29 mouse cellular contexts compared by ENCODE assay signal in the genomic region with DNA sequence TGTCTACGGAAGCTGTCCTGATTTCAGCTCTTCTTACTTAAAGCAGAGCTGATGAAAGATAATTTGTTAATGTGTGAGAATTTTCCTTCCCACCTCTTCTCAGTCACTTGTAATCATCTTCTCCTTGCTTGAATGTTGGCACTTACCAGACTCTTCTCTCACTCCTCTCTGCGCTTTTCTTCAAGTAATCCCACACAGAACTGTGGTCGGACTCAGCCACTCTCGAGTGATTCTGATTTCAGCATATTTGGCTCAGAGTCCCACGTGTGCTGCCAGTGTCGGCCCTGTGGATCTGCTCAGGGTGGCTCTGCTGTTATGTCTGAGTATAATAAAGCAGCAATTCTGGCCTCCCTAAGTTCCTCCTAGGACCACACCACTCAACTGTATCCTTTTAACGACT. TPM values are rescaled to one million over a fixed set of nuclear protein-coding genes. Genes with fewer than 3 reads are reported as not detected.
DNase-seq lines count a peak whose midpoint lies in the region; ATAC-seq lines count a peak whose summit lies in the region.
"Had no signal": no experiment of that assay in that cellular context is flagged by ENCODE, and none has a peak within 500 bp of the region (broad histone marks: within the 10 kb centered on the region; RNA-seq: fewer than 3 reads in every experiment).

No protein-coding gene starts in this region.

- H3K36me3 ChIP-seq in embryonic facial prominence, embryonic 14.5 days (ENCODE audit: control insufficient read depth, insufficient read depth, low read length): no peaks in the 10 kb centered on the region
- H3K36me3 ChIP-seq in embryonic facial prominence, embryonic 10.5 days (replicated peaks): no peaks in the 10 kb centered on the region
- no peaks in the 10 kb centered on the region for H3K36me3 ChIP-seq in intestine, embryonic 16.5 days (ENCODE audit: control insufficient read depth, insufficient read depth, low read length)
- H3K36me3 ChIP-seq: embryonic facial prominence, embryonic 13.5 days; forebrain, embryonic 15.5 days; G1E had no signal

- H3K4me3 ChIP-seq in embryonic facial prominence, embryonic 14.5 days (ENCODE audit: low read depth, low read length): no peak overlapping the region
- H3K4me3 ChIP-seq in embryonic facial prominence, embryonic 10.5 days: no peak overlapping the region
- no peak overlapping the region for H3K4me3 ChIP-seq in intestine, embryonic 16.5 days (ENCODE audit: low read length)
- H3K4me3 ChIP-seq: embryonic facial prominence, embryonic 13.5 days; forebrain, embryonic 13.5 days; forebrain, embryonic 15.5 days had no signal

- H3K27ac ChIP-seq in embryonic facial prominence, embryonic 14.5 days (replicated peaks; ENCODE audit: low read depth, low read length): no peak overlapping the region
- no peak overlapping the region for H3K27ac ChIP-seq in embryonic facial prominence, embryonic 10.5 days (replicated peaks)
- no peak overlapping the region for H3K27ac ChIP-seq in intestine, embryonic 16.5 days (ENCODE audit: low read length)
- H3K27ac ChIP-seq: embryonic facial prominence, embryonic 13.5 days; forebrain, embryonic 13.5 days; forebrain, embryonic 15.5 days had no signal

- 64% methylated on average over 7 of the region's 7 CpGs for WGBS in embryonic facial prominence, embryonic 14.5 days
- 84% methylated on average over 7 of the region's 7 CpGs for WGBS in embryonic facial prominence, embryonic 10.5 days
- WGBS in intestine, embryonic 16.5 days: 79% methylated on average over 7 of the region's 7 CpGs

- H3K4me2 ChIP-seq in embryonic facial prominence, embryonic 14.5 days (ENCODE audit: low read depth, low read length): no peak overlapping the region
- no peak overlapping the region for H3K4me2 ChIP-seq in intestine, embryonic 16.5 days (ENCODE audit: low read depth, low read length)
- H3K4me2 ChIP-seq: embryonic facial prominence, embryonic 13.5 days; forebrain, embryonic 13.5 days; forebrain, embryonic 15.5 days had no signal

- no peak for ATAC-seq in embryonic facial prominence, embryonic 14.5 days (ENCODE audit: low read depth)
- no peak for ATAC-seq in intestine, embryonic 16.5 days
- ATAC-seq: activated CD4-positive, CD25-positive, alpha-beta regulatory T cell, adult 4 months; CD4-positive, CD25-positive, alpha-beta regulatory T cell, adult 4 months; forebrain, embryonic 13.5 days; forebrain, embryonic 15.5 days; forebrain, postnatal 0 days; Patski had no signal

- no peaks in the 10 kb centered on the region; the same call in 1 of the 2 replicates for H3K27me3 ChIP-seq in embryonic facial prominence, embryonic 14.5 days (replicated peaks; ENCODE audit: control insufficient read depth, insufficient read depth, low read length)
- peaks cover 4% of the 10 kb centered on the region; the same call in 1 of the 2 replicates for H3K27me3 ChIP-seq in embryonic facial prominence, embryonic 10.5 days (replicated peaks; ENCODE audit: low read depth, poor library complexity, severe bottlenecking)
- no peaks in the 10 kb centered on the region for H3K27me3 ChIP-seq in intestine, embryonic 16.5 days (replicated peaks; ENCODE audit: control insufficient read depth, insufficient read depth, low read length)
- H3K27me3 ChIP-seq: embryonic facial prominence, embryonic 13.5 days; forebrain, embryonic 13.5 days; forebrain, embryonic 15.5 days had no signal

- no peaks in the 10 kb centered on the region for H3K9me3 ChIP-seq in embryonic facial prominence, embryonic 14.5 days (ENCODE audit: control insufficient read depth, low read length)
- no peaks in the 10 kb centered on the region for H3K9me3 ChIP-seq in embryonic facial prominence, embryonic 10.5 days
- H3K9me3 ChIP-seq in intestine, embryonic 16.5 days (ENCODE audit: control insufficient read depth, low read length): no peaks in the 10 kb centered on the region
- H3K9me3 ChIP-seq: embryonic facial prominence, embryonic 13.5 days; forebrain, embryonic 13.5 days; forebrain, embryonic 15.5 days; G1E had no signal

- intact Hi-C loops in heart, postnatal 10 days (cut with DNase I): no loop called here

- DNase-seq in embryonic facial prominence, embryonic 14.5 days (ENCODE audit: low spot score): peak; percentile 5
- no peak for DNase-seq in embryonic facial prominence, embryonic 10.5 days (ENCODE audit: low spot score)
- DNase-seq in heart, adult 11 months: peak; percentile 39
- DNase-seq in heart, postnatal 10 days: no peak
- DNase-seq in brain, adult 2 months (ENCODE audit: low read depth, low spot score): peak; percentile 29
- DNase-seq: adrenal gland, adult 8-10 months; adrenal gland, postnatal 14 days; adrenal gland, postnatal 36 days; B cell, adult 2 months; cerebellum, adult 11 months; cerebellum, adult 18-20 months; cerebellum, adult 8-10 months; cerebellum, adult 9-11 months; cerebellum, postnatal 25 days; forebrain, postnatal 0 days had no signal

- no peaks in the 10 kb centered on the region for H3K4me1 ChIP-seq in embryonic facial prominence, embryonic 14.5 days (ENCODE audit: control insufficient read depth, insufficient read depth, low read length)
- H3K4me1 ChIP-seq in embryonic facial prominence, embryonic 10.5 days: no peaks in the 10 kb centered on the region
- no peaks in the 10 kb centered on the region for H3K4me1 ChIP-seq in intestine, embryonic 16.5 days (ENCODE audit: control insufficient read depth, insufficient read depth, low read length)
- H3K4me1 ChIP-seq: embryonic facial prominence, embryonic 13.5 days; forebrain, embryonic 15.5 days had no signal

- H3K9ac ChIP-seq in embryonic facial prominence, embryonic 14.5 days (ENCODE audit: low read depth, low read length): no peak overlapping the region
- H3K9ac ChIP-seq in intestine, embryonic 16.5 days (ENCODE audit: low read depth, low read length): no peak overlapping the region
- H3K9ac ChIP-seq: embryonic facial prominence, embryonic 13.5 days; forebrain, embryonic 13.5 days; forebrain, embryonic 15.5 days; forebrain, postnatal 0 days had no signal

RNA-seq across cellular contexts. Expression of gene Lrrc52, which starts 29.5 kb away (rescaled TPM):
- not detected in 2 replicates for polyA plus RNA-seq in embryonic facial prominence, embryonic 14.5 days (2014; fragmentation: Nextera tagmentation; extraction: Ambion mirVana)
- not detected in 2 replicates for polyA plus RNA-seq in embryonic facial prominence, embryonic 10.5 days (2016; fragmentation: Nextera tagmentation; extraction: Ambion mirVana)
- 1 to 10 TPM in 1 of 2 experiments, under 1 TPM in 1; 0.69 to 3.2 TPM for total RNA-seq in heart, postnatal 10 days (2021)
- polyA plus RNA-seq in intestine, embryonic 16.5 days (2015; fragmentation: Nextera tagmentation; extraction: Ambion mirVana): 0.15 TPM in 1 of 2 replicates, not detected in the other
- total RNA-seq: CH12.LX; forebrain, postnatal 0 days had no signal
- polyA plus RNA-seq: activated CD4-positive, CD25-positive, alpha-beta regulatory T cell, adult 4 months; brain, embryonic 14.5 days; CD4-positive, CD25-positive, alpha-beta regulatory T cell, adult 4 months; cortical plate, adult 2 months; embryonic facial prominence, embryonic 11.5 days; embryonic facial prominence, embryonic 13.5 days; forebrain, embryonic 11.5 days; forebrain, embryonic 13.5 days; forebrain, embryonic 15.5 days; forebrain, postnatal 0 days; frontal cortex, adult 2 months; G1E; Patski had no signal

RNA-seq across cellular contexts. Expression of gene Mgst3, which starts 43.5 kb away (rescaled TPM):
- polyA plus RNA-seq in embryonic facial prominence, embryonic 14.5 days (2014; fragmentation: Nextera tagmentation; extraction: Ambion mirVana): 74.7 and 86.9 TPM in 2 replicates
- polyA plus RNA-seq in embryonic facial prominence, embryonic 10.5 days (2016; fragmentation: Nextera tagmentation; extraction: Ambion mirVana): 52.1 and 53.1 TPM in 2 replicates
- total RNA-seq in heart, postnatal 10 days (2021): 100 to 1,000 TPM; 191 to 207 TPM
- polyA plus RNA-seq in intestine, embryonic 16.5 days (2015; fragmentation: Nextera tagmentation; extraction: Ambion mirVana): 379 and 381 TPM in 2 replicates

Comparison
In these comparisons a context has a peak if more than half of its experiments do, and no peak if none do; other contexts are left out.
1. DNase-seq: peak in embryonic facial prominence, embryonic 14.5 days (single experiment), heart, adult 11 months (single experiment) and brain, adult 2 months (single experiment); none in embryonic facial prominence, embryonic 10.5 days (single experiment) and heart, postnatal 10 days (0 of 2).